Mouse (Mus musculus): ENCODE measurements at regions not wholly inside any gene's neighbourhood (a gene's known extent, or its start where the extent isn't known, plus 50 kb on each side); places are given as distances from the start of the nearest gene placed in this dataset.

DNA sequence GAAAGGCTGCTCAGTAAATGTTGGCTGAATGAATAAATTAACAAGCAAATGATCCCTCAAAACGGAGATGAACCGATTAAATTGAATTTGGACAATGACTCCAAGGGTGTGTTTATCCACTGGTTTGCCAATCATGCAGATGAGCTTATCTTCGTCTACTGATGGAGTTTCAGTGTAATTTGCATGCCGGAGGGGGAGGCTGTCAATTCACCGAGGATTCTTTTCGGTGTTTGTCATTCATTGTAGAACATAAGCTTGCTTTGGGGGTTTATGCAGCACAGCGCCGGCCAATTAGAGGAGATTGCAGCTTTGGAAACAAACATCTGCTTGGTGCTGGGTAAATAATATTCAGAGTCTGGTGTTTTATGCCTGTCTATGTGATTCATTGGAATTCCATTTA lies 132.7 kb downstream of the Otoa start:
- Histone ChIP-seq H3K27ac (ENCODE audit: insufficient read depth, low read depth) (no peak overlapping the region), H3K4me3 (replicated peaks in 1 of 3; ENCODE audit: low read depth in 2 of 3, low read length in 2 of 3, poor library complexity in 1 of 3) (peak overlapping the region in 1 of 3 experiments; percentile 24), H3K4me2 (ENCODE audit: insufficient read depth, low read depth, poor library complexity, severe bottlenecking) (peak overlapping the region; percentile 62), H3K9ac (ENCODE audit: insufficient read depth, low read depth) (no peak overlapping the region), H3K9me3 (replicated peaks; ENCODE audit: low read length) (no peaks in the 10 kb centered on the region), H3K4me1 (ENCODE audit: control insufficient read depth in 1 of 2, insufficient read depth in 2 of 2) (no peaks in the 10 kb centered on the region), H3K79me2 (replicated peaks; ENCODE audit: control insufficient read depth, extremely low read depth, insufficient read depth, poor library complexity, severe bottlenecking) (no peaks in the 10 kb centered on the region), H3K36me3 (replicated peaks in 1 of 2; ENCODE audit: control insufficient read depth in 1 of 2, insufficient read depth in 1 of 2, low read length in 1 of 2) (no peaks in the 10 kb centered on the region), H3K27me3 (replicated peaks) (peaks cover 48% of the 10 kb centered on the region)
- dilution Hi-C loops (cut with MboI; ENCODE audit: extremely low pct_ligation_motif_present, extremely low pct_unique_long_range_greater_than_20kb, low sequenced_read_pairs) (no loop called here), in situ Hi-C loops (cut with MboI; ENCODE audit: low pct_ligation_motif_present, low pct_unique_long_range_greater_than_20kb, low sequenced_read_pairs) (no loop called here)
- TF ChIP-seq JUN (IDR thresholded peaks at IDR 0.05; ENCODE audit: insufficient read depth, low read depth, low read length) = no peak
- TF ChIP-seq MXI1 (IDR thresholded peaks at IDR 0.05; ENCODE audit: low read depth, low read length) = no peak
- TF ChIP-seq MAX (IDR thresholded peaks at IDR 0.05; ENCODE audit: low read length) = no peak
- no peak for TF ChIP-seq MAZ (IDR thresholded peaks at IDR 0.05; ENCODE audit: low read depth, low read length)
- no peak for TF ChIP-seq POLR2AphosphoS2 (IDR thresholded peaks at IDR 0.05; ENCODE audit: low read depth, low read length)
- TF ChIP-seq USF1 (IDR thresholded peaks at IDR 0.05; ENCODE audit: low read depth, low read length) = no peak
- TF ChIP-seq JUND (conservative IDR thresholded peaks at IDR 0.05; ENCODE audit: low read depth, low read length) = no peak
- TF ChIP-seq TBP (conservative IDR thresholded peaks at IDR 0.05; ENCODE audit: low read depth, low read length) = no peak
- TF ChIP-seq USF2 (conservative IDR thresholded peaks at IDR 0.05; ENCODE audit: low read depth, low read length) = no peak
- no peak for TF ChIP-seq ZNF384 (IDR thresholded peaks at IDR 0.05; ENCODE audit: low read depth, low read length)
- no peak for TF ChIP-seq KAT2A (IDR thresholded peaks at IDR 0.05; ENCODE audit: insufficient replicate concordance, low read length)
- no peak for TF ChIP-seq CHD1 (IDR thresholded peaks at IDR 0.05; ENCODE audit: low read depth, low read length)
- no peak for TF ChIP-seq E2F4 (IDR thresholded peaks at IDR 0.05; ENCODE audit: insufficient replicate concordance, low read depth, low read length)
- no peak for TF ChIP-seq UBTF (IDR thresholded peaks at IDR 0.05; ENCODE audit: low read depth, low read length)
- TF ChIP-seq MYC (IDR thresholded peaks at IDR 0.05; ENCODE audit: low read depth, low read length) = no peak
- no peak for TF ChIP-seq GABPA (IDR thresholded peaks at IDR 0.05; ENCODE audit: insufficient replicate concordance, low read depth, low read length)
- TF ChIP-seq EP300 (IDR thresholded peaks at IDR 0.05; ENCODE audit: low read length) = no peak
- no peak for TF ChIP-seq CTCF (conservative IDR thresholded peaks at IDR 0.05 in 1 of 2, IDR thresholded peaks at IDR 0.05 in 1 of 2; ENCODE audit: low read depth in 2 of 2, low read length in 2 of 2)
- DNase-seq (ENCODE audit: extremely low read depth) = no peak

GRCm38 (mm10) chr7:121215032-121215431 lies 133.6 kb downstream of the Otoa start:
- no peak overlapping the region for H3K4me3 ChIP-seq (replicated peaks in 1 of 3; ENCODE audit: low read depth in 2 of 3, low read length in 2 of 3, poor library complexity in 1 of 3)
- H3K27me3 ChIP-seq (replicated peaks) = peaks cover 46% of the 10 kb centered on the region
- no peaks in the 10 kb centered on the region for H3K4me1 ChIP-seq (ENCODE audit: control insufficient read depth in 1 of 2, insufficient read depth in 2 of 2)
- H3K36me3 ChIP-seq (replicated peaks in 1 of 2; ENCODE audit: control insufficient read depth in 1 of 2, insufficient read depth in 1 of 2, low read length in 1 of 2) = no peaks in the 10 kb centered on the region
- H3K27ac ChIP-seq (ENCODE audit: insufficient read depth, low read depth) = no peak overlapping the region
- TF ChIP-seq POLR2A (IDR thresholded peaks at IDR 0.05; ENCODE audit: low read depth, low read length) = no peak
- TF ChIP-seq NRF1 (IDR thresholded peaks at IDR 0.05; ENCODE audit: low read depth, low read length) = no peak
- no peak for TF ChIP-seq JUND (conservative IDR thresholded peaks at IDR 0.05; ENCODE audit: low read depth, low read length)
- H3K9me3 ChIP-seq (replicated peaks; ENCODE audit: low read length) = no peaks in the 10 kb centered on the region
- no peak for DNase-seq (ENCODE audit: extremely low read depth)
- no peak overlapping the region for H3K4me2 ChIP-seq (ENCODE audit: insufficient read depth, low read depth, poor library complexity, severe bottlenecking)
- H3K79me2 ChIP-seq (replicated peaks; ENCODE audit: control insufficient read depth, extremely low read depth, insufficient read depth, poor library complexity, severe bottlenecking) = no peaks in the 10 kb centered on the region
- H3K9ac ChIP-seq (ENCODE audit: insufficient read depth, low read depth) = no peak overlapping the region
- in situ Hi-C loops (cut with MboI; ENCODE audit: low pct_ligation_motif_present, low pct_unique_long_range_greater_than_20kb, low sequenced_read_pairs) (no loop called here), dilution Hi-C loops (cut with MboI; ENCODE audit: extremely low pct_ligation_motif_present, extremely low pct_unique_long_range_greater_than_20kb, low sequenced_read_pairs) (no loop called here)
